Mouse (Mus musculus) urinary bladder, postnatal 14 days (tissue): ENCODE data around the gene Pfn3.

ENCODE experiments used
- DNase-seq: peaks from one replicate; pipeline ENCODE4 v3.0.0; 2021; ENCODE audit warnings: low spot score

The Pfn3 gene

DNA sequence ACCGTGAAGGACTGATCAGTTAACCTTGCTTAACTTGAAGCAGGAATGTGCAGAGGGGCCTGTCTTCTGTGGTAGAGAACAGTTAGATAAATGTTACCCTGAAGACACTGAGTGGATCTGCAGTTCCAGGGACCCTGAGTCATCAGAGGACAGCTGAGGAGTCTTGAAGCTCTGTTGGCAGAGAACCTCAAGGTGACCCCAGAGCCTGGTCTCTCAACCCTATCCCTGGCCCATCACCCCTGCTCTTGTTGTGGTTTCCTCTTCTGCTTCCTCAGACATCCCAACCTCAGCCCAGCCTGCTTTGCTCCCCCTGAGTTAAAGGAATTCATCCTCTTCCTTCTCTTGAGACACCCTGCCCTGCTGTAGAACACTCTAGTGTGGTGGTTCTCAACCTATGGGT is 16.9 kb downstream of the Pfn3 start, which contains the start of gene Slc34a1:
TSS of gene Slc34a1 (plus strand) at position 100 of the 400 bp plus-strand sequence.
- no peak for DNase-seq

- no peak for DNase-seq
Measured at GRCm38 (mm10) chr13:55392933-55393332, 22.1 kb downstream of the Pfn3 start.

DNA sequence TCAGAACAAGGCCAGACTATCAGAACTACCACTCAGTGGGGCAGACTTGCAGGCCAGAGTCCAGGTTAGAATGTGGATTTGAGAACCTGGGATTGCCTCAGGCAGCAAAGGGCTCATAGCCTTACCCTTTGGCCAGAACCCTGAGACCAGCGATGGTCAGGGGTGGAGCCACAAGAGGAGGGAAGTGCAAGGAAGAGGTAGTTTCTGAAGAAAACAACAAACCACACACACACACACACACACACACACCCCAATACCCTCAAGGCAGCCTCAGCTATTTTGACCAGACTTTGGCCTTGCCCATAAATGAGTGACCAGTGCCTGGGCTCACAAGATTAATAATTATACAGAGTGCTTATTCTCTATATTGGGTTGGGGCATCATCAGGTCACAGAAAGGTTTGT is 23.4 kb downstream of the Pfn3 start:
- no peak for DNase-seq

DNA sequence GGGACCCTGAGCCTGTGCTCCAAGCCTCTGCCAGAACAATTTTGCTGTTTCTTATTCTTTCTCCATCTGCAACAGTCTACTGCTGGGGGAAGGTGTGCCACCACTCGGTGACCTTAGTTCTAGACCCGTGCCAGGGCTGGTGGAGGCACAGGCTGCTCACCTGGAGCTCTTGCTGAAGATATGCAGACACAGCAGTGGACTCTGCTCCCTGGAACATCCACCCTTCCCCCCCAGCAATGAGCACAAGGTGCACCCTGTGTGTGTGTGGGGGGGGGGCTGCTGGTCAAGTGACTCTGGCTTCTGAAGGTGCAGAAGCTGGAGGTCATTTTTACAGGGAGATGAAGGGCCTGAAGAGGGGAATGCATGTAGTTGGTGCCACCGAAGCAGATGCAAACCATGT is 24.4 kb downstream of the Pfn3 start:
- no peak for DNase-seq

GRCm38 (mm10) chr13:55381790-55382189 is 33.2 kb downstream of the Pfn3 start:
- DNase-seq, result no peak

GRCm38 (mm10) chr13:55378907-55379580 is 36.0 kb downstream of the Pfn3 start:
- DNase-seq, result no peak

- DNase-seq, result no peak
Measured at GRCm38 (mm10) chr13:55375877-55376276, 39.2 kb downstream of the Pfn3 start.

DNA sequence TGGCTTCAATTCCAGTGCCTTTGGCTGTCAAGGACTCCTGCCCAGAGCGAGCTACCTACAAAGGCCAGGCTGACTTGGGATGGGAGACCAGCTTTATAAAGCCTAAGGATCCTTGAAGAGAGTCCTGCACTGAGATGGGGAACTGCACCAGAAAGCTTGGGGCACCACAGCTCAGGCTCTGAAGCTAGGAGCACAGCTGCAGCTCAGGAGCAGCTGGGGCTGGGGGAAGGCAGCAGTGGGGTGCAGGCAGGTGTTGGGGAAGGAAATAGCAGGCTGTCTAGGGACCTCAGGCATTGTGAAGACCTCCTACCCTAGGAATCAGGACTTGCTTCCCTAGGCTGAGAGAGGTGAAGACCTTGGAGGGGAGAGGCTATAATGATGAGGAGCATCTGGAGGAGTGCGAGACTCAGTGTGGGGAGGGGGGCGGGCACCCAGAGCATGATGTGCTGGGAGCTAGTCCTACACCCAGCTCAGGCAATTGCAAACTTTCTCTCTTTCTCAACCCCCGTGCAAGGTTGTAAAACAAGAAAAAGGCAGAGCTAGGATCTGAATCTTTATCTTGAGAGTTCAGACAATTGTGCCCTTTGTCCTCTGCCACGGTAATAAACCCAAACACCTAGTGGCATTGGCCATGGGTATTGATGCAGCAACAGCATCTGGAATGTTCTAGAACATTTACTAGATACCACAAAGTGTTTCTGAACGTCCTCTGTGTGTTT is 40.7 kb downstream of the Pfn3 start:
- no peak for DNase-seq

GRCm38 (mm10) chr13:55371740-55372139 is 43.3 kb downstream of the Pfn3 start:
- no peak for DNase-seq

- no peak for DNase-seq
Measured at GRCm38 (mm10) chr13:55371007-55371681, 43.9 kb downstream of the Pfn3 start.

DNA sequence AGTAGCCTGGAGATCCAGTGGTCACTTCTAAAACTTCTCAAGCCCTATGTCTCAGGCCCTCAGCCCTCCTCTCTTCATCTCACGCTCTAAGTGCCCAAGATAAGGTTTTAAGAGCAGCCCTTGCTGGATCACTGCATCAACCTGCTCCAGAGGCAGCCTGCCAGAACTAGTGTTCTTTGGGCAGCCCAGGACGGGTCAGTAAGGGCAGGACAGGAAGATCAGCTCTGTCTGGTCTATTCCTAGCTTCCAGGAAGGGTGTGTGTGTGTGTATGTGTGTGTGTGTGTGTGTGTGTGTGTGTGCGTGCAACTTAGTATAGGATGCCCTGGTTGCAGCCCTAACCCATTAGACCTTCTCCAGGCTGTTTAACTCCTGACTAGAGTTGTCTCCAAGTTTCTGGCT is 44.8 kb downstream of the Pfn3 start:
- no peak for DNase-seq

DNA sequence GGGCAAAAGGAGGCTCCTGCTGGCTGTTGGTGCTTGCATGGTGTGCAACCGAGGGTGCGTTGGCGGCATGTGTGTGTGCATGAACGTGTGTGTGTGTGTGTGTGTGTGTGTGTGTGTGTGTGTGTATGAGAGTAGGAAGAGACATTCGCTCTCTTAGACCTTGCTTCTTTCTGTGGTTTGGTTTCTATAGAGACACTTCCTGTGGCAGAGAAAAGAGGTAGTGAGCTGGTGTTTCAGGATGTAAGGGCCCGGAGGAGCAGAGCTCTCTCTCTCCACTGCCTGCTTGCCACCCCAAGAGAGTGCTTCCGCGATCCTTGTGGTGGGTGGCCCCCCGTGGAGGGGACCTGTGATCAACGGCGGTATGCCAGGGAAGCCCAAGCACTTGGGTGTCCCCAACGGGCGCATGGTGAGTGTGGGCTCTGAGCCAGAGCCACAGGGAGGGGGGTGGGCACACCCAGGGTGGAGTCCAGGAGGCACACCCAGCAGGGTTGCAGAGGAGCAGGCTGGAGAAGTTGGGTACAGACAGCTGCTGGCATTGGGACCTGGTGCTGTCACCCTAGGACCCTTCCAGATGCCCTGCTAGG is 45.4 kb downstream of the Pfn3 start, which contains the start of gene Rgs14:
TSS of gene Rgs14 (plus strand) at position 202 of the 584 bp plus-strand sequence.
- DNase-seq, result no peak

DNA sequence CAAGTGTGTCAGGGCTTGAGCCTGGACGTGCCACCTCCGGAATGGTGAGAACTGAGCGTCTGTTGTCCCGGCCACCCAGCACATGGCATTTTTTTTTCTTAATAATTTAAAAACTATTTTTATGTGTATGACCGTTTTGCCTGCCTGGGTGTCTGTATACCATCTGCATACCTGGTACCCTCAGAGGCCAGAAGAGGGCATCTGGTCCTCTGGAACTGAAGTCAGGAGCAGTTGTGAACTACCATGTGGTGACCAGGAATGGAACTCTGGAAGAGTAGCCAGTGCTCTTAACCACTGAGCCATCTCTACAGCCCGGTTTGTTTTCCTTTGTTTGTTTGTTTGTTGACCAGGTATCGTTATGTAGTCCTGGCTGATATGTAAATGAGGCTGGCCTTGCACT is 46.6 kb downstream of the Pfn3 start:
- DNase-seq, result no peak
